Mouse (Mus musculus) heart, postnatal 10 days (tissue): ENCODE data around the gene Best1. TPM values are rescaled to one million over a fixed set of nuclear protein-coding genes. Genes with fewer than 3 reads are reported as not detected.
A peak's percentile ranks its signal among the peaks of the same experiment; 100 is the strongest.

Experiments used
- DNase-seq, 2 experiments: peaks; one replicate each; pipeline ENCODE4 v3.0.0; 2021
- intact Hi-C: fragments of 180-260 bp; cut with DNase I; formaldehyde crosslinking; loops from one replicate; pipeline ENCODE4 v1.15.1; 2025
- total RNA-seq, 2 experiments: library from RNA; stranded (reverse); gene quantifications; 2 replicates each; pipeline ENCODE4 v1.2.3; 2021

The Best1 gene
- total RNA-seq, 2 experiments from 2014 or later = 0.20 to 0.36 TPM

- DNase-seq = no peak
- intact Hi-C loops = no loop called here
These were observed 61.6 kb downstream of the Best1 start for GRCm38 (mm10) chr19:9939841-9940240.

DNA sequence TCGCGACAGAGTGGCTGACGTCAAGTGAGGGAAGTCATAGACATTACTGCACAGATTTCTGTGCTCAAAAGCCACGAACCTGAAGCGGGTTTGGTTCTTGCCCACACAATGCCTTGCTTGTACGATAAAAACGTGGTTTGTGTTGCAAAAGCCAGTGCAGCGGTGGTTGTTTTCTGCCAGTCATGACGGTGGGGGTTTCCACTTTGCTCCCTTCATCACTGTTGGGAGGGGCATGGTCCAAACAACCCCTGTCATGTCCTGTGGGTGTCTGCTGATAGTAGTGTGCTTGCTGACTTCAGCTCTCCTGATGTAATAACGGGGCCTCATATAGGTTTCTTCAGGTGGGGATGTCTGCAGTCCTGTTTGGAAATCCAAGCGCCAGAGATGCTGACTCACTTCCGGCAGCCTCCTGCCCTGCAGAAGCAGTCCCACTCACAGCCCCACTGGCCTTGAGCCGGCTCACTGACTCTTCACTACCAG, 62.6 kb downstream of the Best1 start:
- peak; percentile 42 for DNase-seq
- intact Hi-C loops = no loop called here

DNA sequence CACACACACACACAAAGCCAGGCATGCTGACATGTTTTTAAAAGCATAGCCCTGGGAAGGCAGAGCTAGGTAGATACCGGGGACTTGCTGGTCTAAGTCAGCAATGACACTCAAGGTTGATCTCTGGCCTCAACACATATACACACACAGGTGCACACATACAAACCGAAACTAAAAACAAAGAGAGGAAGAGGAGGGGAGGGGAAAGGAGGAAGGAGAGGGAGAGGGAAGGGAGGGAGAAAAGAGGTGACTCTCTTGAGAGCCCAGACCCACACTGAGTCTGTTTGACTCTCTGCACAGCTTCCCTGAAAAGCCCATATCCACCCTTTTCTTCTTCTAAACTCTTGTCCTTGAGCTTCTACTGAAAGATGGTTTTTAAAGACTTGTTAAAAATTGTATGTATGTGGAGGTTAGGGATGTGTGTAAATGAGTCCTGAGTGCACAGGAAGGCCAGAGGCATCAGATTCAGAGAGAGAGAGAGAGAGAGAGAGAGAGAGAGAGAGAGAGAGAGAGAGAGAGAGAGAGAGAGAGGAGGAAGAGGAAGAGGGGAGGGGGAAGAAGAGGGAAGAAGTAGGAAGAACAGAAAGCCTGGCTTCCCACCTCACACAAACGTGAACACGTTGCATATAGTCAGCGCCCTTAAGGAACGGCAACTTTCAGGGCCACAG, 63.1 kb downstream of the Best1 start:
- DNase-seq = no peak
- intact Hi-C loops = no loop called here

GRCm38 (mm10) chr19:9937428-9937827, 64.0 kb downstream of the Best1 start:
- intact Hi-C loops = no loop called here
- no peak for DNase-seq

DNA sequence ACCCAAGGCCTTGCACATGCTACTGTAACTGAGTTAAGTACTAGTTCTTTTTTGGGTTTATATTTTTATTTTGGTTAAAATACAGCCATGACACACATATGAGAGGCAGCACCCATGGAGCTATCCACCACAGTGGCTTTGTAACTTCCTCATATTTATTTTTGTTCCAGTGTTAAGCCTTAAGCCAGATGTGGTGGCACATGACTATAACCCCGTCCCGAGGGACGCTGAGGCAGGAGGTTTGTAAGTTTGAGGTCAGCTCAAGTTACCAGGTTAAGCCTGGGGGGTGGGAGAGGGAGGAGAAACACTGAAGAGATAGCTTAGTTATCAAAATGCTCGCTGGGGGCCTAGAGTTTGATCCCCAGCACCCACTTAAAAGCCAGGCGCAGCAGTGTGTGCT, 64.9 kb downstream of the Best1 start:
- no peak for DNase-seq

More for the DNA sequence above, 64.9 kb downstream of the Best1 start:
- intact Hi-C loops = no loop called here

Other genes with a start within 250 kb of the Best1 start
- not detected for gene Scgb2a2, start 154.1 kb downstream of the Best1 start, total RNA-seq
- gene Incenp, start 102.1 kb downstream of the Best1 start, total RNA-seq = 10 to 100 TPM; 22.3 to 25.9 TPM
- gene Fth1, start 21.0 kb downstream of the Best1 start, total RNA-seq = 1,000 to 10,000 TPM; 1,753 to 1,826 TPM
- 10 to 100 TPM; 10.4 to 12.1 TPM for gene Rab3il1, start within 50 bp of the Best1 start, total RNA-seq
- 10 to 100 TPM; 39.7 to 45.5 TPM for gene Fads3, start 39.9 kb upstream of the Best1 start, total RNA-seq
- 10 to 100 TPM; 11.3 to 14.4 TPM for gene Fads2, start 100.1 kb upstream of the Best1 start, total RNA-seq
- gene Fads1, start 181.3 kb upstream of the Best1 start, total RNA-seq = 10 to 100 TPM; 34.7 to 35.7 TPM
- gene Tmem258, start 202.4 kb upstream of the Best1 start, total RNA-seq = 100 to 1,000 TPM; 145 TPM
- gene Fen1, start 202.5 kb upstream of the Best1 start, total RNA-seq = 10 to 100 TPM; 12.3 to 14.4 TPM
- gene Myrf, start 239.1 kb upstream of the Best1 start, total RNA-seq = 1 to 10 TPM; 5.7 to 9.1 TPM